Mouse (Mus musculus) lung, embryonic 14.5 days (tissue): ENCODE results near the gene Rps6ka2. TPM values are rescaled to one million over a fixed set of nuclear protein-coding genes. Genes with fewer than 3 reads are reported as not detected.

Experiments
- ATAC-seq: fragments of 200-750 bp; cut with Nextera tagmentation; 2 replicates; pipeline ENCODE4 v1.8.0; 2017; ENCODE audit warnings: mild to moderate bottlenecking, moderate TSS enrichment, moderate library complexity; ENCODE audit not compliant: insufficient read depth
- DNase-seq: peaks from one replicate; pipeline ENCODE4 v3.0.0-alpha.2; 2015
- H3K27ac ChIP-seq: fragments of 300-500 bp; sonication (generic); 2 replicates; pipeline ENCODE4 v1.5.1; 2014; ENCODE audit warnings: low read depth, mild to moderate bottlenecking, moderate library complexity
- H3K27me3 ChIP-seq: fragments of 300-500 bp; sonication (generic); 2 replicates; pipeline ENCODE4 v1.6.1; 2014; ENCODE audit warnings: low read length, control low read depth; ENCODE audit not compliant: insufficient read depth
- H3K36me3 ChIP-seq: fragments of 300-500 bp; sonication (generic); 2 replicates; pipeline ENCODE4 v1.6.1; 2014; ENCODE audit warnings: control low read depth; ENCODE audit not compliant: insufficient read depth
- H3K4me1 ChIP-seq: fragments of 300-500 bp; sonication (generic); 2 replicates; pipeline ENCODE4 v1.6.1; 2014; ENCODE audit warnings: antibody characterized with exemption, control low read depth; ENCODE audit not compliant: insufficient read depth
- H3K4me2 ChIP-seq: fragments of 300-500 bp; sonication (generic); 2 replicates; pipeline ENCODE4 v1.6.1; 2014; ENCODE audit warnings: mild to moderate bottlenecking
- H3K4me3 ChIP-seq: fragments of 300-500 bp; sonication (generic); 2 replicates; pipeline ENCODE4 v1.5.1; 2014; ENCODE audit warnings: low read depth, low read length
- H3K9ac ChIP-seq: fragments of 300-500 bp; sonication (generic); 2 replicates; pipeline ENCODE4 v1.6.1; 2014
- H3K9me3 ChIP-seq: fragments of 300-500 bp; sonication (generic); 2 replicates; pipeline ENCODE4 v1.6.1; 2016; ENCODE audit warnings: low read depth, low read length, control low read depth
- CTCF ChIP-seq: IDR thresholded peaks from 2 replicates; pipeline ENCODE4 v1.5.1; 2016; ENCODE audit warnings: antibody characterized with exemption, low read depth
- WGBS: fragments of 180-500 bp; shearing (Covaris S2); extraction: QIAGEN DNeasy Blood & Tissue Kit; methylation state at CpG from one replicate; pipeline ENCODE4 v1.1.7; 2014; 5-methylcytosine and 5-hydroxymethylcytosine counted together
- polyA plus RNA-seq: library from polyadenylated mRNA; unstranded; fragments of >200 nt; fragmentation: Nextera tagmentation; extraction: Ambion mirVana; gene quantifications from 2 replicates; pipeline ENCODE4 v1.2.1, GENCODE M21; 2014

Rps6ka2 gene
- polyA plus RNA-seq, 1 experiment from 2014 or later: 16.9 TPM

- WGBS: 18% methylated on average over 10 of the region's 10 CpGs
- Histone ChIP-seq H3K36me3 (no peaks in the 10 kb centered on the region), H3K27me3 (no peaks in the 10 kb centered on the region), H3K4me1 (peaks cover 10% of the 10 kb centered on the region; the same call in 1 of the 2 replicates), H3K4me2 (no peak overlapping the region), H3K4me3 (no peak overlapping the region), H3K9me3 (no peaks in the 10 kb centered on the region), H3K27ac (no peak overlapping the region), H3K9ac (no peak overlapping the region)
- ATAC-seq: no peak
- no peak for TF ChIP-seq CTCF
- DNase-seq: no peak
Measured at GRCm38 (mm10) chr17:7260360-7260759, 90.4 kb downstream of the Rps6ka2 start.

DNA sequence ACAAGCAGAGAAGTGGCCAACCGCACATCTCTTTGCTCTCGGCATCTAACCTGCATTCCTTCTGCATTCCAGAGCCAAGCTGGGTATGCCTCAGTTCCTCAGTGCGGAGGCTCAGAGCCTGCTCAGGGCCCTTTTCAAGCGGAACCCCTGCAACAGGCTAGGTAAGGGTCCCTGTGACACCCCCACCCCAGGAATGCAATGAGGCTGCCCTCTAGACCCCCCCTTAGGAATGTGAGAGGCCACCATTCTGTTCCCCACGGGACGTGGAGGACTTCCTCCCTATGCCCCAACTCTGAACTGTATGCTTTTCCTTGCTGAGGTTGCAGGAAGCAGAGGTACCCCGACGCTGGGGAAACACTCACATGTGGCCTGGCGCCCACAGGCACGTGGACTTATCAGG is 92.1 kb downstream of the Rps6ka2 start:
- no peak for TF ChIP-seq CTCF
- Histone ChIP-seq H3K4me3 (no peak overlapping the region), H3K4me1 (peaks cover 18% of the 10 kb centered on the region), H3K9me3 (no peaks in the 10 kb centered on the region), H3K36me3 (no peaks in the 10 kb centered on the region), H3K27ac (no peak overlapping the region), H3K9ac (no peak overlapping the region), H3K27me3 (no peaks in the 10 kb centered on the region), H3K4me2 (no peak overlapping the region)
- DNase-seq: peak; percentile 56
- WGBS: 20% methylated on average over 10 of the region's 10 CpGs
- peak; percentile 84 for ATAC-seq

GRCm38 (mm10) chr17:7262620-7263019 is 92.7 kb downstream of the Rps6ka2 start:
- DNase-seq (no peak), ATAC-seq (no peak)
- Histone ChIP-seq H3K9me3 (no peaks in the 10 kb centered on the region), H3K4me2 (no peak overlapping the region), H3K27me3 (no peaks in the 10 kb centered on the region), H3K36me3 (no peaks in the 10 kb centered on the region), H3K9ac (no peak overlapping the region), H3K4me3 (no peak overlapping the region), H3K27ac (no peak overlapping the region), H3K4me1 (peaks cover 18% of the 10 kb centered on the region)
- WGBS: 63% methylated on average over 4 of the region's 4 CpGs
- TF ChIP-seq CTCF: no peak

DNA sequence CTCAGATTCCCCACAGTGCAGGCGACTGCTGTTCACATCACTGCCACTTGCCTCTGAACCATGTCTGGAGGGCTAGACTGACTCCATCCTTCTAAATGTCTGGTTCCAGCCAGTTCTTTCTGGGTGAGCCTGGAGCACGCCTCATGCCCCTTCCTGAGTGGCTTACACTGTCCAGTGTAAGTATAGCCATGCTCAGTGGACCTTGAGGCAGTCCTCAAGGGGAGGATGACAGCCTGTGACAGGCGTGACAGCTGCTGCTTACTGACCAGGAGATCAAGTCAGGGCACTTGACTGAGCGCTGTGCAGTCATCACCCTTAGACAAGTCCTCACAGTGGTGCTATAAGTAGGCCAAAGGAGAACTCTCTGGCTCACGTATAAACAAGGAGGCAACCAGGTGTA is 94.7 kb downstream of the Rps6ka2 start:
- no peaks in the 10 kb centered on the region for H3K36me3 ChIP-seq
- no peak for DNase-seq
- H3K4me1 ChIP-seq: peaks cover 21% of the 10 kb centered on the region
- no peak overlapping the region for H3K9ac ChIP-seq
- no peaks in the 10 kb centered on the region for H3K27me3 ChIP-seq
- TF ChIP-seq CTCF: no peak
- no peaks in the 10 kb centered on the region for H3K9me3 ChIP-seq
- H3K27ac ChIP-seq: no peak overlapping the region
- no peak overlapping the region for H3K4me2 ChIP-seq
- WGBS: 85% methylated on average over 5 of the region's 5 CpGs
- no peak for ATAC-seq
- no peak overlapping the region for H3K4me3 ChIP-seq

DNA sequence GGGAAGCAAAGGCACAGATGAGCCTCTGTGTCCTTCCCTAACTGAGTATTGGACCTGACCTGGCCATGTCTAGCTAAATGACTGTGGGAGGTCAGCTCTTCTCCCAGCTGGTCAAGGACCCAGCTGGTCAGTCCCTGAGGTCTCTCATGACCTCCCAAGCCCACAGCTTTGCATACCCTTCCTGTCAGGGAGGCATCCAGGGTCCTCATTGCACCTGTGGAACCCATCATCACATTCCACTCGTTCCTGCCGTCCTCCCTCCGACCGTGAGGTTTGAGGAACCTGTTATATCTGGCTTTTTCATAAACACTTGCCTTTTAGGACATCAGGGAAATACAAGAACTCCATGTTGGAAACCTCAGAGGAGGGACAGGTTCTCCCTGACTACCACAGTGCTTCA is 95.4 kb downstream of the Rps6ka2 start:
- Histone ChIP-seq H3K27ac (no peak overlapping the region; the same call in 1 of the 2 replicates), H3K36me3 (no peaks in the 10 kb centered on the region), H3K9me3 (no peaks in the 10 kb centered on the region), H3K4me3 (no peak overlapping the region), H3K9ac (no peak overlapping the region), H3K4me2 (no peak overlapping the region), H3K4me1 (peaks cover 25% of the 10 kb centered on the region), H3K27me3 (no peaks in the 10 kb centered on the region)
- no peak for DNase-seq
- 49% methylated on average over 4 of the region's 4 CpGs for WGBS
- no peak for ATAC-seq
- no peak for TF ChIP-seq CTCF

GRCm38 (mm10) chr17:7265705-7266368 is 95.9 kb downstream of the Rps6ka2 start:
- Histone ChIP-seq H3K27me3 (no peaks in the 10 kb centered on the region), H3K36me3 (no peaks in the 10 kb centered on the region), H3K27ac (no peak overlapping the region; the same call in 1 of the 2 replicates), H3K9me3 (no peaks in the 10 kb centered on the region), H3K9ac (no peak overlapping the region), H3K4me1 (peaks cover 19% of the 10 kb centered on the region), H3K4me3 (no peak overlapping the region), H3K4me2 (0 out of 2 replicates have a peak overlapping the region, but pooled peaks have one; percentile 7)
- WGBS: 30% methylated on average over 12 of the region's 12 CpGs
- no peak for ATAC-seq
- DNase-seq: peak; percentile 65
- no peak for TF ChIP-seq CTCF

DNA sequence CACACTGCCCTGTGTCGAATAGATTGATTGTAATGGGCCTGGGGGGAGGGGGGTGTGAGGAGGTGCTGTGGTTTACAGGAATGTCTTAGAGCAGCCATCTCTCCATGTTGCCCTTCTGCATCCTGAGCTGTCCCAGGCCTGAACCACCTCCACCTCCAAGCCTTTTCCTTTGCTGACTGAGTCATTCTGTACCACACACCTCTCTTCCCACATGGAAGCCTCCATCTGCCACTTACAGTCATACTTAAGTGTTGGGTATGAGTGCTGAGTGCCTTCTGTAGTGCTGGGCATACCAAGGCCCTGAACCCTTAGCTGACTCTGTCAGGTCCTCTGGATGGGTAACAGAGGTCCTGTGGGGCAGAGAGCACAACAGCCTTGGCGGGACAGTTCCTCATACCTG is 97.9 kb downstream of the Rps6ka2 start:
- DNase-seq (no peak), ATAC-seq (no peak)
- H3K9me3 ChIP-seq: no peaks in the 10 kb centered on the region
- peaks cover 24% of the 10 kb centered on the region for H3K4me1 ChIP-seq
- H3K27ac ChIP-seq: no peak overlapping the region
- H3K9ac ChIP-seq: no peak overlapping the region
- no peak overlapping the region for H3K4me2 ChIP-seq
- no peak overlapping the region for H3K4me3 ChIP-seq
- H3K36me3 ChIP-seq: no peaks in the 10 kb centered on the region
- 80% methylated on average over 2 of the region's 2 CpGs for WGBS
- no peak for TF ChIP-seq CTCF
- H3K27me3 ChIP-seq: no peaks in the 10 kb centered on the region; the same call in 1 of the 2 replicates
